Mouse (Mus musculus) hindbrain, embryonic 10.5 days (tissue): ENCODE data around the gene Acot5. TPM values are rescaled to one million over a fixed set of nuclear protein-coding genes. Genes with fewer than 3 reads are reported as not detected.

Experiments used
- DNase-seq: peaks from one replicate; pipeline ENCODE4 v3.0.0-alpha.2; 2017; ENCODE audit warnings: low spot score
- H3K27ac ChIP-seq: fragments of 300-500 bp; sonication (generic); 2 replicates; pipeline ENCODE4 v1.5.1; 2016; ENCODE audit warnings: mild to moderate bottlenecking, moderate library complexity
- H3K27me3 ChIP-seq: fragments of 300-500 bp; sonication (generic); 2 replicates; pipeline ENCODE4 v1.6.1; 2016; ENCODE audit warnings: mild to moderate bottlenecking; ENCODE audit not compliant: poor library complexity, insufficient read depth, severe bottlenecking
- H3K36me3 ChIP-seq: fragments of 300-500 bp; sonication (generic); 2 replicates; pipeline ENCODE4 v1.6.1; 2016; ENCODE audit warnings: mild to moderate bottlenecking, moderate library complexity
- H3K4me1 ChIP-seq: fragments of 300-500 bp; sonication (generic); replicated peaks from 2 replicates; pipeline ENCODE4 v1.6.1; 2016; ENCODE audit warnings: mild to moderate bottlenecking
- H3K4me3 ChIP-seq: fragments of 300-500 bp; sonication (generic); 2 replicates; pipeline ENCODE4 v1.5.1; 2016; ENCODE audit warnings: mild to moderate bottlenecking, moderate library complexity
- H3K9me3 ChIP-seq: fragments of 300-500 bp; sonication (generic); 2 replicates; pipeline ENCODE4 v1.6.1; 2016; ENCODE audit warnings: mild to moderate bottlenecking, moderate library complexity
- WGBS: fragments of 180-500 bp; shearing (Covaris S2); methylation state at CpG from one replicate; pipeline ENCODE4 v1.1.7; 2016; 5-methylcytosine and 5-hydroxymethylcytosine counted together
- polyA plus RNA-seq: library from polyadenylated mRNA; unstranded; fragments of >200 nt; fragmentation: Nextera tagmentation; extraction: Ambion mirVana; gene quantifications from 2 replicates; pipeline ENCODE4 v1.2.1, GENCODE M21; 2016

Acot5 gene
- polyA plus RNA-seq, 1 experiment from 2014 or later: 0.12 TPM

DNA sequence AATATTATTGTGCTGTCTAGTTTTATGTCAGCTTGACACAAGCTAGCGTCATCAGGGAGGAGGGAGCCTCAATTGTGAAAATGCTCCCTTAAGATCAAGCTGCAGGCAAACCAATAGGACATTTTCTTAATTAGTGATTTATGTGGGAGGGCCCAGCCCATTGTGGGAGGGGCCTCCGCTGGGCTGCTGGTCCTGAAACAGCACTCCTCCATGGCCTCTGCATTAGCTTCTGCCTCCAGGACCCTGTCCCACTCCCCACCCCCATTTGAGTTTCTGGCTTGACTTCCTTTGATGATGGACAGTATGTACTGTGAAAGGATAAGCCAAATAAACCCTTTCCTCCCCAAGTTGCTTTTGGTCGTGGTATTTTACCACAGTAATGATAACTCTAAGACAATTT lies 37.9 kb downstream of the Acot5 start:
- 74% methylated on average over 3 of the region's 3 CpGs for WGBS
- Histone ChIP-seq H3K4me3 (no peak overlapping the region), H3K36me3 (no peaks in the 10 kb centered on the region), H3K9me3 (no peaks in the 10 kb centered on the region), H3K27ac (no peak overlapping the region), H3K27me3 (no peaks in the 10 kb centered on the region), H3K4me1 (no peaks in the 10 kb centered on the region)
- no peak for DNase-seq

DNA sequence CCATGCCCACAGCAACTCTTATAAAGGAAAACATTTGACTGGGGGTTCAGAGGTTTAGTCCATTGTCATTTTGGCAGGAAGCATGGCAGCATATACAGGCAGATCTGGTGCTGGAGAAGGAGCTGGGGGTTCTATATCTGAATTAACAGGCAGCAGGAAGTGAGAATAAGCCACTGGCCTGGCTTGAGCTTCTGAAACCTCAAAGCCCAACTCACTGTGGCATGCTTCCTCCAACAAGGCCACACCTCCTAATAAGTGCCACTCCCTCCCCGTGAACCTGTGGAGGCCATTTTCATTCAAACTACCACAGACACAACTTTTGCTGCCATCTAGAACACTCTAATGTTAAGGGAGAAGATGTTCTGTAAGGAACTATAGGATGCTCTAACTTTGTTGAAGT lies 38.6 kb downstream of the Acot5 start:
- no peak overlapping the region for H3K4me3 ChIP-seq
- no peaks in the 10 kb centered on the region for H3K36me3 ChIP-seq
- DNase-seq: no peak
- WGBS: 75% methylated on average over 1 of the region's 1 CpGs
- H3K9me3 ChIP-seq: no peaks in the 10 kb centered on the region
- H3K27ac ChIP-seq: no peak overlapping the region
- no peaks in the 10 kb centered on the region for H3K4me1 ChIP-seq
- H3K27me3 ChIP-seq: no peaks in the 10 kb centered on the region

DNA sequence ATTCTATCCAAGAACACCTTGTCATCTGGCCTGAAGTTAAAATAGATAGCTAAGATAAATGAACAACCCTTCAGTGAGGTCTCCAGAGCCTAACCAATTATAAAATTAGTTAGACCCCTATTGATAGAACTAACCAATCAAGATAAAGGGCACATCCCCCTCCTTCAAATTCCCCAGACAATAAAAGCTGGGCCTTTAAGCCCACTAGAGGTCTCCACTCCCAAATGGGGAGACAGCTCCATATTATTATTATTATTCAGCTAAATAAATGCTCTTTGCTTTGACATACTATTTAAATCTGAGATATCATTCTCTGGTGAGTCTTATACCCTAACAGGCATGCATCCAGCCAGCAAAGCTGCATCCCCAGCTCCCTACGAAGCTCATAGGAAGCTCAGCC lies 40.8 kb downstream of the Acot5 start:
- Histone ChIP-seq H3K4me1 (peaks cover 5% of the 10 kb centered on the region), H3K36me3 (no peaks in the 10 kb centered on the region), H3K27ac (no peak overlapping the region), H3K4me3 (no peak overlapping the region), H3K27me3 (no peaks in the 10 kb centered on the region), H3K9me3 (no peaks in the 10 kb centered on the region)
- DNase-seq: no peak
- WGBS: 78% methylated on average over 1 of the region's 1 CpGs

DNA sequence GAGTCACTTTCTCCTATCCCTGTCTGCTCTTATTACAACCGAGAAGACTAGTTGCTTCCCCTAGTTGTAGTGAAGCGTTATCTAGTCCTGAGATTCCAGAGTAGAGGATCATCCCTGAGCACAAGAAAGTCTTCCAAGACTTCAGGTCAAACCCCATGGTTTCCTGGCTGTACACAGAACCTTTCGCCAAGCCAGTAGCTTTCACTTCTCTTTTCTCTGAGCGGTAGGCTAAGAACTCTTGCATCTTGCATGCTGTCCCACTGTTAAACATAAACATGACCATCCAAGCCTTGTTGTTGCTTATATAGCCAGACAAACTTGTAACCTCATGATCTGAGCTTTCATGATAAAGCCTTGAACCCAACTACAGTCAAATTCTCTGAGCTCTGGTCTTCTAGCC lies 41.7 kb downstream of the Acot5 start:
- H3K9me3 ChIP-seq: no peaks in the 10 kb centered on the region
- H3K27ac ChIP-seq: no peak overlapping the region
- no peaks in the 10 kb centered on the region for H3K36me3 ChIP-seq
- peaks cover 10% of the 10 kb centered on the region for H3K4me1 ChIP-seq
- 91% methylated on average over 4 of the region's 4 CpGs for WGBS
- no peaks in the 10 kb centered on the region for H3K27me3 ChIP-seq
- no peak overlapping the region for H3K4me3 ChIP-seq
- DNase-seq: no peak

DNA sequence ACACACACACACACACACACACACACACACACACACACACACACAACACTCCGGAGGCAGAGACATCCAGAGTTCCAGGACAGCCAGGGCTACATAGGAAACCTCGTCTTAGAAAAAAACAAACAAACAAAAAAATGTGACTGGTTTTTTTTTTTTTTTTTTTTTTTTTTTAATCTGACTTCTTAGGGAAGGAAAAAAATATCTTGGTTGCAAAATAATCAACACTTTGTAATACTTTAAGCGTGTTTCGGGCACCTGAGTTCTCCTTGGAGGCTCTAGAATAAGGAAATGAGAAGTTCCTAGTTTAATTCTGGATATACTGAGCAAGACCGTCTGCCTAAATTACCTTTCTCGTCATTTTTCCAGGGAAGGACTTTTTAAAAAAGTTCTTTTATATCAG lies 44.6 kb downstream of the Acot5 start:
- Histone ChIP-seq H3K36me3 (no peaks in the 10 kb centered on the region), H3K27me3 (no peaks in the 10 kb centered on the region), H3K4me1 (peaks cover 10% of the 10 kb centered on the region), H3K9me3 (no peaks in the 10 kb centered on the region), H3K4me3 (peak overlapping the region; percentile 91), H3K27ac (peak overlapping the region; percentile 91)
- no peak for DNase-seq
- 53% methylated on average over 6 of the region's 6 CpGs for WGBS

DNA sequence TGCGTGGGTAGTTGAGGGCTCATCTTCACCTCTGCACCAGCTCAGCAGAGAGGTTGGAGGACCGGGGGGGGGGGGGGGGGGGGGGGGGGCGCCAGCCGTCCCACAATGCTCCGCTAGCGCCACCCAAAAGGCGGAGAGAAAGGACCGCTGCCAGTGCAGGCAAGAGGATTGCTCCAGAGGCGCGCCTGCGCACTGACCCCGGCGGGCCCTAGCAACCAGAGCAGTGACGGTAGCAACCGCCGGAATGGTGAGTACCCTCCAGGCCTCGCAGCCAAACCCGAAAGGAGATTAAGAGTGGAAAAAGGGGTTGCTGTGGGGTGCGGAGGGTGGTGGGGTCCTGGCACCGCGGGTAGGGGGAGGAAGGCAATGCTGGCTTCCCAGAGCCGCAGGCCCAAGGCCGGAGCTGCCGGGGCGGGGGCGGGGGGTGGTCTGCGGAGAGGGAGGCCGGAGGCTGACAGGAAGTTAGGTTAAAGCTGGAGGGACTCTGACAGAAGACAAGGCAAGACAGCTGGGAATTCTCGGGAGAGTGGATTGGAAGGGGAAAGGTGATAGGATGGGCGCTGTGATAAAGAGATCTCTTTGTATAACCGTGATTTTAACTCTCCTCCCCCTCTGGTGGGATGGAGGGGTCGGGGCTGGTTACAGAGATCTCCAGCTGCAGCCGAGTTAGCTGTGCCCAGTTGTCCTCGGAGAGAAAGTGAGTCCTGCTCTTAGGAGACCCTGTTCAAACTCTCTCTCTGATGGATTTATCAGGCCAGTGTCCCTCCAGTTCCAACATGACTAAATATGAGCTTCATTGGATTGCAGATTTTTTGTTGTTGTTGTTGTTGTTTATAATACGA lies 45.2 kb downstream of the Acot5 start, which contains the start of gene Dnal1:
TSS of gene Dnal1 (plus strand) at position 214 of the 842 bp plus-strand sequence.
- Histone ChIP-seq H3K36me3 (no peaks in the 10 kb centered on the region), H3K27me3 (no peaks in the 10 kb centered on the region), H3K4me1 (peaks cover 10% of the 10 kb centered on the region), H3K9me3 (no peaks in the 10 kb centered on the region), H3K27ac (peak within 1 kb of the TSS; percentile 91), H3K4me3 (peak within 1 kb of the TSS; percentile 91)
- peak; percentile 97 for DNase-seq
- WGBS: 3% methylated on average over 30 of the region's 35 CpGs

DNA sequence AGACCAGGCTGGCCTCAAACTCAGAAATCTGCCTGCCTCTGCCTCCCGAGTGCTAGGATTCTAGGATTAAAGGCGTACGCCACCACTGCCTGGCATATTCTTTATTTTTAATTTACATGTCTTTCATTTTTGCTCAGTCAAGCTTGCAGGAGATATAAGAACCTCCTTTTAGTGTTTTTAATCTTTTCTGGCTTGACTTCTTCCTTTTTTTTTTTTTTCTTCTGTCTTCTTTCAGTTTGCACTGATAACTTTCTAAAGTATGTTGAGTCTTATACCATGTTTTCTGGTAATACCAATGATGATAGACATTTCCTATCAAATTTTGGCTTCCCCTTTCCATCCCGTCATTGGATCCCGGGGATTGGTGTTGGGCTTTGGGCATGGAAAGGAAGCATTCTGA lies 50.5 kb downstream of the Acot5 start:
- Histone ChIP-seq H3K4me1 (peaks cover 8% of the 10 kb centered on the region), H3K27ac (no peak overlapping the region), H3K27me3 (no peaks in the 10 kb centered on the region), H3K4me3 (no peak overlapping the region), H3K36me3 (0 out of 2 replicates have a peak, but pooled peaks cover 1% of the 10 kb centered on the region), H3K9me3 (no peaks in the 10 kb centered on the region)
- 96% methylated on average over 5 of the region's 5 CpGs for WGBS
- no peak for DNase-seq

Other genes with a start within 250 kb of the Acot5 start
- gene Numb, start 147.4 kb upstream of the Acot5 start, polyA plus RNA-seq: 27.8 and 39.1 TPM in 2 replicates
- 16.8 and 17.6 TPM in 2 replicates for gene Riox1, start 118.7 kb upstream of the Acot5 start, polyA plus RNA-seq
- gene Heatr4, start 84.5 kb upstream of the Acot5 start, polyA plus RNA-seq: not detected in 2 replicates
- 15.5 and 20.0 TPM in 2 replicates for gene Acot2, start 81.5 kb upstream of the Acot5 start, polyA plus RNA-seq
- gene Acot1, start 59.8 kb upstream of the Acot5 start, polyA plus RNA-seq: 39.8 and 45.3 TPM in 2 replicates
- 0.08 and 0.14 TPM in 2 replicates for gene Acot4, start 30.9 kb upstream of the Acot5 start, polyA plus RNA-seq
- gene Gm49366, start 30.4 kb upstream of the Acot5 start, polyA plus RNA-seq: not detected in 2 replicates
- gene Acot3, start 17.2 kb upstream of the Acot5 start, polyA plus RNA-seq: 0.19 and 0.25 TPM in 2 replicates
- gene Acot6, start 31.3 kb downstream of the Acot5 start, polyA plus RNA-seq: 0.77 and 0.97 TPM in 2 replicates
- gene Dnal1, start 45.0 kb downstream of the Acot5 start, polyA plus RNA-seq: 4.8 and 4.9 TPM in 2 replicates
- 3.1 and 3.6 TPM in 2 replicates for gene Pnma1, start 79.2 kb downstream of the Acot5 start, polyA plus RNA-seq
- 6.5 and 8.2 TPM in 2 replicates for gene Elmsan1, start 149.6 kb downstream of the Acot5 start, polyA plus RNA-seq
- 16.4 and 18.8 TPM in 2 replicates for gene Ptgr2, start 215.9 kb downstream of the Acot5 start, polyA plus RNA-seq
- gene Zfp410, start 247.5 kb downstream of the Acot5 start, polyA plus RNA-seq: 106 and 120 TPM in 2 replicates